Mouse (Mus musculus): ENCODE data around the gene Exoc6. TPM values are rescaled to one million over a fixed set of nuclear protein-coding genes. Genes with fewer than 3 reads are reported as not detected.

Exoc6 gene
- polyA plus RNA-seq, 1 experiment from 2014 or later = 4.3 TPM

- Histone ChIP-seq H3K27ac (no peak overlapping the region), H3K9ac (no peak overlapping the region), H3K4me3 (no peak overlapping the region), H3K4me2 (no peak overlapping the region), H3K9me3 (no peaks in the 10 kb centered on the region), H3K4me1 (no peaks in the 10 kb centered on the region; the same call in 1 of the 2 replicates), H3K36me3 (no peaks in the 10 kb centered on the region), H3K27me3 (no peaks in the 10 kb centered on the region)
- WGBS = 68% methylated on average over 8 of the region's 8 CpGs
- ATAC-seq (ENCODE audit: insufficient number of reproducible peaks, insufficient read depth, low FRiP score, low TSS enrichment, low read depth) = no peak
These were observed 35.5 kb downstream of the Exoc6 start for GRCm38 (mm10) chr19:37585684-37586083.

- no peak overlapping the region for H3K4me3 ChIP-seq
- ATAC-seq (ENCODE audit: insufficient number of reproducible peaks, insufficient read depth, low FRiP score, low TSS enrichment, low read depth) = no peak
These were observed 40.3 kb downstream of the Exoc6 start for GRCm38 (mm10) chr19:37590544-37590943.

DNA sequence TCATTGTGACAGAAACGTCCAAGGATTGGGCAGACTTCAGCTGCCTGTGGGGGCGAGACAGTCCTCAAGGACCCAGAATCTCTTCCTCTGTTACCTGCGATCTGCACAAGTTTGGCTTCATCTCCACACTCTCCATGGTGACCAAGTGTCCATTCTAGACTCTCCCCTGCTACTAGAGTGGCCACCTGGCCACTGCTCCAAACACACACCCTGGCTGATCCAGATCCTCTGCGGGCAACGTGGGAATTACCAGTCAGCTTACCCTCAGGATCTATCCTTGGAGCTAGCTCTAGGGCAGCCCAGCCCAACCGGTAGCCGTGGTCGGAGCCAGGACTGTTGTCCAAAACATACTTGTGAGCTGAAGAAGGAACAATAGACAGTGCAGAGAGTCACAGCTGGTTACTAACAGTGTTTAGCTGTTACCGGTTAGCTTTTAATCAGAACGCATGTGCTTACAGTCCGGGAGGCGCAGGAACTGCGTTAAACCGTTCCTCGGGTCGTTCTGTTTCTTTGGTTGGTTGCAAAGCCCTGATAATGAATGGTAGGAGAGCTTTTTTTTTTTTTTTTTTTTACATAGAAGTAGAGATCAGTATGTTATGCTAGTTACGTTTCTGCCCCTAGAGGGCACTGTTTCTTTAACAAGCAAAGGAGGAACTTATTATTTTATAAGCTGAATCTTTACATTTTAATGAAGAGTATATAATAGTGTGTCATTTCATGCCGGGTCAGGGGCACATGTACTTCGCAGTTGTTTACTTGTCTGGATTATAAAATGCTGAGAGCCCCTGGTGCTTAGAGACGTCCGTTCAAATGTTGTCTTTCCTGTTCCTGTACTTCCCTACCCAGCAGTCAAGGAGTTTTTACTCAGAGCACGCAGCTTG is 52.0 kb downstream of the Exoc6 start:
- H3K4me2 ChIP-seq = peak overlapping the region; percentile 46
- peak overlapping the region; percentile 9; the same call in 1 of the 2 replicates for H3K4me3 ChIP-seq
- H3K4me1 ChIP-seq = no peaks in the 10 kb centered on the region; the same call in 1 of the 2 replicates
- 32% methylated on average over 22 of the region's 22 CpGs for WGBS
- H3K27me3 ChIP-seq = no peaks in the 10 kb centered on the region
- no peak overlapping the region for H3K27ac ChIP-seq
- no peaks in the 10 kb centered on the region for H3K9me3 ChIP-seq
- ATAC-seq (ENCODE audit: insufficient number of reproducible peaks, insufficient read depth, low FRiP score, low TSS enrichment, low read depth) = no peak
- no peaks in the 10 kb centered on the region for H3K36me3 ChIP-seq
- peak overlapping the region; percentile 51; the same call in 1 of the 2 replicates for H3K9ac ChIP-seq

More at GRCm38 (mm10) chr19:37590544-37590943, 40.3 kb downstream of the Exoc6 start:
- Histone ChIP-seq H3K4me2 (no peak overlapping the region), H3K27ac (no peak overlapping the region), H3K27me3 (no peaks in the 10 kb centered on the region), H3K9me3 (no peaks in the 10 kb centered on the region), H3K36me3 (no peaks in the 10 kb centered on the region), H3K9ac (no peak overlapping the region), H3K4me1 (no peaks in the 10 kb centered on the region; the same call in 1 of the 2 replicates)
- WGBS = 94% methylated on average over 7 of the region's 7 CpGs

DNA sequence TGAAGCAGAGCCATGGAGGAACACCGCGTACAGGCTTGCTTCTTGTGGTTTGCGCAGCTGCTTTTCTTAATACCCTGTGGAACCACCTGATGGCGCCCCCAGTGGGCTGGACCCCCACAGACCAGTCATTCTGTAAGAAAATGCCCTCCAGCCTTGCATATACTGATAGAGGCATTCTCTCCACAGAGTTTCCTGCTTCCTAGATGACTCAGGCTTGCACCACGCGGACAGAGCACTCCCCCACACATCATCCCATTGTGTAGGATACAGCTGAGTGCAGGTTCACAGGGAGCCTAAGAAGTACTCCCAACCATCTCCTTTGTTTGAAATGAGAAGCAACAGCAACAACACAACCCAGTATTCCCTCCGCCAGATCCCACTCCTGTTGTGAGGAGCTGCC is 59.8 kb downstream of the Exoc6 start:
- Histone ChIP-seq H3K9me3 (no peaks in the 10 kb centered on the region), H3K27ac (no peak overlapping the region), H3K4me2 (no peak overlapping the region), H3K4me1 (peaks cover 12% of the 10 kb centered on the region), H3K4me3 (no peak overlapping the region), H3K27me3 (no peaks in the 10 kb centered on the region), H3K36me3 (no peaks in the 10 kb centered on the region), H3K9ac (no peak overlapping the region)
- no peak for ATAC-seq (ENCODE audit: insufficient number of reproducible peaks, insufficient read depth, low FRiP score, low TSS enrichment, low read depth)
- 71% methylated on average over 7 of the region's 7 CpGs for WGBS

- H3K27ac ChIP-seq = no peak overlapping the region
- WGBS = 46% methylated on average over 7 of the region's 7 CpGs
- H3K27me3 ChIP-seq = no peaks in the 10 kb centered on the region
- no peak overlapping the region for H3K4me2 ChIP-seq
- ATAC-seq (ENCODE audit: insufficient number of reproducible peaks, insufficient read depth, low FRiP score, low TSS enrichment, low read depth) = no peak
- H3K9ac ChIP-seq = no peak overlapping the region
- no peak overlapping the region for H3K4me3 ChIP-seq
- peaks cover 12% of the 10 kb centered on the region for H3K4me1 ChIP-seq
- no peaks in the 10 kb centered on the region for H3K36me3 ChIP-seq
- no peaks in the 10 kb centered on the region for H3K9me3 ChIP-seq
These were observed 62.7 kb downstream of the Exoc6 start for GRCm38 (mm10) chr19:37612893-37613292.

DNA sequence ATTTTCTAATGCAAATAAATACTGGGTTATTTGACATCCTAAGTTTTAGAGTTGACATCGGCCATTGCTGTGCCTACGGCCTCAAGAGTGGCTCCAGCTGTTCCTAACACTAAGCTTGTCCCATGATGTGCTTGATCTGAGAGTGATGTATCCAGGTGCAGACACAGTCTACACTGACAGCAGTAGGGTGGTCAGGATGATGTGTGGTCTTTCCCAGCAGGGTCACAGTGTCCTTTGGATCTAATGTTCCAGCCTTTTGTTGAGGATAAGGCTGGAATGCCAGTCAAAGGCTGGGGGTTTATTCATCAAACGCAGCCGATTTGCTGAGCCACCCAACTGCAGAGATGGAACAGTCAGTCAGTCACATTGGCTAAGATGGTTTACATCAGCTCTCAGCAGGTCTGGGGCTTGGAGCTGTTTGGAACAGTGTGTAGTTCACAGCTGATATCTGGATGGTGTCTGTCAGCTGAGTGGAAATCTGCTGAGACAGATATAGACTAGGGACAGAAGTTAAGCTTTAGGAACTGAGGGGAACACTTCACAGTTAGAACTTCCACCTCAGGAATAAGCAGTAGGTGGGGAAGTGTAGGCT is 64.9 kb downstream of the Exoc6 start:
- Histone ChIP-seq H3K27me3 (no peaks in the 10 kb centered on the region), H3K9ac (no peak overlapping the region), H3K4me1 (peaks cover 12% of the 10 kb centered on the region), H3K4me3 (no peak overlapping the region), H3K27ac (no peak overlapping the region), H3K36me3 (no peaks in the 10 kb centered on the region), H3K9me3 (no peaks in the 10 kb centered on the region), H3K4me2 (no peak overlapping the region)
- no peak for ATAC-seq (ENCODE audit: insufficient number of reproducible peaks, insufficient read depth, low FRiP score, low TSS enrichment, low read depth)
- WGBS = 88% methylated on average over 4 of the region's 4 CpGs

GRCm38 (mm10) chr19:37647994-37648393 is 97.8 kb downstream of the Exoc6 start:
- 32% methylated on average over 2 of the region's 2 CpGs for WGBS
- H3K36me3 ChIP-seq = no peaks in the 10 kb centered on the region
- no peak for ATAC-seq (ENCODE audit: insufficient number of reproducible peaks, insufficient read depth, low FRiP score, low TSS enrichment, low read depth)

GRCm38 (mm10) chr19:37650526-37650925 is 100.3 kb downstream of the Exoc6 start:
- no peak overlapping the region for H3K27ac ChIP-seq
- no peaks in the 10 kb centered on the region; the same call in 1 of the 2 replicates for H3K27me3 ChIP-seq
- H3K9me3 ChIP-seq = no peaks in the 10 kb centered on the region
- no peak overlapping the region for H3K4me2 ChIP-seq
- no peak for ATAC-seq (ENCODE audit: insufficient number of reproducible peaks, insufficient read depth, low FRiP score, low TSS enrichment, low read depth)
- no peaks in the 10 kb centered on the region for H3K4me1 ChIP-seq
- no peaks in the 10 kb centered on the region for H3K36me3 ChIP-seq
- WGBS = 36% methylated on average over 2 of the region's 2 CpGs
- no peak overlapping the region for H3K4me3 ChIP-seq
- no peak overlapping the region for H3K9ac ChIP-seq

More at GRCm38 (mm10) chr19:37647994-37648393, 97.8 kb downstream of the Exoc6 start:
- Histone ChIP-seq H3K27me3 (no peaks in the 10 kb centered on the region), H3K4me3 (no peak overlapping the region), H3K4me2 (no peak overlapping the region), H3K27ac (no peak overlapping the region), H3K4me1 (no peaks in the 10 kb centered on the region), H3K9ac (no peak overlapping the region), H3K9me3 (no peaks in the 10 kb centered on the region)

GRCm38 (mm10) chr19:37654012-37654411 is 103.8 kb downstream of the Exoc6 start:
- Histone ChIP-seq H3K4me3 (no peak overlapping the region), H3K9me3 (no peaks in the 10 kb centered on the region), H3K4me2 (no peak overlapping the region), H3K9ac (no peak overlapping the region), H3K27me3 (peaks cover 4% of the 10 kb centered on the region; the same call in 1 of the 2 replicates), H3K36me3 (no peaks in the 10 kb centered on the region), H3K4me1 (peaks cover 2% of the 10 kb centered on the region; the same call in 1 of the 2 replicates), H3K27ac (no peak overlapping the region)
- ATAC-seq (ENCODE audit: insufficient number of reproducible peaks, insufficient read depth, low FRiP score, low TSS enrichment, low read depth) = no peak
- 27% methylated on average over 5 of the region's 5 CpGs for WGBS

DNA sequence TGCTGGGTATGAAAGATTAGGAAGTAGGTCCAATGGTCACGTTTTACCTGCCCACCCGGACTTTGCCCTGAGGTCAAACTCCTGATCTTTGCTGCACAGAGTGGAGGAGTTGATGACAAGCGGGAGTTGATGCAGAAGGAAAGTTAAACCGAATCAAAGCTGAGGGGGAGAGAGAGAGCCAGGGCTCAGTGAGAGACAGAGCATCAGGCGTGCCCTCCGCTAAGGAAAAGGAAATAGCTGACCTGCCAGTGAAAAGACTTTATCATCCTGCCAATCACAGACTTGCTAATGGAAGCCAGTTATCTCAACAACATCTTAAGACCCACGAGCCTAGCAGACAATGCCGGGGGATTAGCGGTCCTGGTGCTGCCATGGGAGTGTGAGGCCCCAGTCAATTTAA is 106.2 kb downstream of the Exoc6 start:
- H3K27ac ChIP-seq = no peak overlapping the region
- no peak overlapping the region for H3K4me3 ChIP-seq
- peaks cover 2% of the 10 kb centered on the region; the same call in 1 of the 2 replicates for H3K4me1 ChIP-seq
- H3K9ac ChIP-seq = no peak overlapping the region
- ATAC-seq (ENCODE audit: insufficient number of reproducible peaks, insufficient read depth, low FRiP score, low TSS enrichment, low read depth) = no peak
- no peaks in the 10 kb centered on the region for H3K9me3 ChIP-seq
- H3K36me3 ChIP-seq = no peaks in the 10 kb centered on the region
- peaks cover 4% of the 10 kb centered on the region; the same call in 1 of the 2 replicates for H3K27me3 ChIP-seq
- no peak overlapping the region for H3K4me2 ChIP-seq
- WGBS = 5% methylated on average over 9 of the region's 9 CpGs

DNA sequence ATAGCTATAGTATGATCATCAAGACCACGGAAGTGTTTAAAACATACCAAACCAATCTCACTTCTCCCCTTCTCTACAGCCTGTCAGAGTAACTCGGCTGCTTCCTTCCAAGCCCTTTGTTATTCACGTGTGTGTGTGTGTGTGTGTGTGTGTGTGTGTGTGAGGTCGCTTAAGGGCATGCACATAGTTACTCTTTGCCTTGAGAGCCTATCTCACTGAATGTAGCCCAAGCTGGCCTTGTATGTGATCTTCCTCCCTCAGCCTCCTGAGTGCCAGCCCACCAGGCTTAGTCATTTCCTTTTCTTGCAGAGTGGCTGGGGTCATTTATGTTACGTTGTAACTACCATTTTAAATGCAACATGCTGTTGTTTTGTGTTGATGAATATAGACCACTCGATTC is 115.0 kb downstream of the Exoc6 start:
- H3K9ac ChIP-seq = no peak overlapping the region
- H3K4me3 ChIP-seq = no peak overlapping the region
- no peaks in the 10 kb centered on the region for H3K9me3 ChIP-seq
- no peak overlapping the region for H3K4me2 ChIP-seq
- H3K4me1 ChIP-seq = peaks cover 5% of the 10 kb centered on the region; the same call in 1 of the 2 replicates
- H3K36me3 ChIP-seq = no peaks in the 10 kb centered on the region
- H3K27me3 ChIP-seq = no peaks in the 10 kb centered on the region
- ATAC-seq (ENCODE audit: insufficient number of reproducible peaks, insufficient read depth, low FRiP score, low TSS enrichment, low read depth) = no peak
- WGBS = 76% methylated on average over 6 of the region's 6 CpGs
- no peak overlapping the region for H3K27ac ChIP-seq

All from embryonic facial prominence, embryonic 13.5 days (tissue).